Mouse (Mus musculus) liver, embryonic 14 days (tissue): ENCODE data around the gene Clrn1. TPM values are rescaled to one million over a fixed set of nuclear protein-coding genes. Genes with fewer than 3 reads are reported as not detected.

Experiments used
- polyA plus RNA-seq: library from polyadenylated mRNA; depleted of rRNA; stranded (reverse); fragments of >200 nt; gene quantifications from 2 replicates; pipeline ENCODE4 v1.2.3, GENCODE M21; 2012; rRNA removed

Gene Clrn1
- not detected in 2 replicates for polyA plus RNA-seq

GRCm38 (mm10) chr3:58884801-58885573 lies at the start of gene Clrn1:
TSS of gene Clrn1 (minus strand) at chr3:58885340.

DNA sequence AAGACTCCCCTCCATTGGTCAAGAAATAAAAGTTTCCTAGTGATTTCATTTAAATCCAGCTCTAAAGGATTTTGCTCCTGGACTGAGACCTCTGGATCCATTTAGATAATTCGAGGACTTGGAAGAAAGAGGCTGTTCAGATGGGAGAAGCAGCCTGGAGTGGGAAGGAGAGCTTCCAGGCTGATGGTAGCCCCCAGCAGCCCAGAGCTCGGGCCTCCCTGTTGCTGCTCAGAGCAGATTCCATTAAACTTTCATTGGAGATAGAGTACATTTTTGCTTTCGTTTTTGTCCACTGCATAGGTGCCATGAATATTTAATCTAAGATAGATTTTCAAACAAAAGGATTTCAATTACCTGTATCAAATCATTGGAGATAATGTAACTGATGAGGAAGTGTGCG lies 62.9 kb downstream of the Clrn1 start, which contains the start of gene Mindy4b-ps:
Mindy4b-ps (minus strand) TSS at position 101 of the 400 bp plus-strand sequence.

Other genes starting within 250 kb of the Clrn1 start
- gene Erich6, start 248.1 kb downstream of the Clrn1 start, polyA plus RNA-seq = not detected in 2 replicates
- gene Siah2, start 192.9 kb downstream of the Clrn1 start, polyA plus RNA-seq = 4.3 and 4.9 TPM in 2 replicates
- not detected in 2 replicates for gene Mindy4b-ps, start 63.0 kb downstream of the Clrn1 start, polyA plus RNA-seq
- 0.58 and 0.71 TPM in 2 replicates for gene Med12l, start 120.5 kb upstream of the Clrn1 start, polyA plus RNA-seq
- 0.37 and 0.46 TPM in 2 replicates for gene Gpr171, start 216.5 kb upstream of the Clrn1 start, polyA plus RNA-seq